Mouse (Mus musculus): ENCODE measurements around the gene Atp8b3. TPM values are rescaled to one million over a fixed set of nuclear protein-coding genes. Genes with fewer than 3 reads are reported as not detected.

The Atp8b3 gene
- polyA plus RNA-seq, 1 experiment from 2014 or later, result 0.34 TPM

- Histone ChIP-seq H3K9me3 (ENCODE audit: low read length) (no peaks in the 10 kb centered on the region), H3K9ac (replicated peaks; ENCODE audit: low read length) (peak overlapping the region; percentile 87), H3K4me1 (ENCODE audit: insufficient read depth, low read length) (peaks cover 43% of the 10 kb centered on the region), H3K4me2 (replicated peaks; ENCODE audit: low read depth, low read length) (peak overlapping the region; percentile 97), H3K4me3 (ENCODE audit: low read length) (peak overlapping the region; percentile 82), H3K27ac (ENCODE audit: low read length) (peak overlapping the region; percentile 97), H3K36me3 (ENCODE audit: insufficient read depth, low read length) (peaks cover under 1% of the 10 kb centered on the region; the same call in 1 of the 2 replicates), H3K27me3 (ENCODE audit: insufficient read depth, low read length) (no peaks in the 10 kb centered on the region)
- peak; percentile 40 for ATAC-seq (ENCODE audit: low FRiP score, low TSS enrichment)
- 0% methylated on average over 29 of the region's 29 CpGs for whole genome bisulfite sequencing
Measured at GRCm38 (mm10) chr10:80578131-80578750, 39.3 kb upstream of the Atp8b3 start.

- peak within 1 kb of the TSS; percentile 82 for H3K4me3 ChIP-seq (ENCODE audit: low read length)
- H3K4me1 ChIP-seq (ENCODE audit: insufficient read depth, low read length), result peaks cover 43% of the 10 kb centered on the region
- H3K9ac ChIP-seq (replicated peaks; ENCODE audit: low read length), result peak within 1 kb of the TSS; percentile 87
- H3K9me3 ChIP-seq (ENCODE audit: low read length), result no peaks in the 10 kb centered on the region
- H3K27ac ChIP-seq (ENCODE audit: low read length), result peak within 1 kb of the TSS; percentile 97
- no peaks in the 10 kb centered on the region for H3K36me3 ChIP-seq (ENCODE audit: insufficient read depth, low read length)
- H3K4me2 ChIP-seq (replicated peaks; ENCODE audit: low read depth, low read length), result peak within 1 kb of the TSS; percentile 97
- under 1% methylated on average over 57 of the region's 97 CpGs for WGBS
- H3K27me3 ChIP-seq (ENCODE audit: insufficient read depth, low read length), result no peaks in the 10 kb centered on the region
- ATAC-seq (ENCODE audit: low FRiP score, low TSS enrichment), result peak; percentile 77
Measured at GRCm38 (mm10) chr10:80577195-80578130, 38.5 kb upstream of the Atp8b3 start, which contains the start of gene Klf16. TSS of gene Klf16 (minus strand) at chr10:80577321.

- Histone ChIP-seq H3K9me3 (ENCODE audit: low read length) (no peaks in the 10 kb centered on the region), H3K27ac (ENCODE audit: low read length) (peak overlapping the region; percentile 97), H3K36me3 (ENCODE audit: insufficient read depth, low read length) (no peaks in the 10 kb centered on the region), H3K27me3 (ENCODE audit: insufficient read depth, low read length) (no peaks in the 10 kb centered on the region), H3K4me1 (ENCODE audit: insufficient read depth, low read length) (peaks cover 47% of the 10 kb centered on the region), H3K9ac (replicated peaks; ENCODE audit: low read length) (peak overlapping the region; percentile 87), H3K4me3 (ENCODE audit: low read length) (peak overlapping the region; percentile 82), H3K4me2 (replicated peaks; ENCODE audit: low read depth, low read length) (peak overlapping the region; percentile 97)
- WGBS, result under 1% methylated on average over 84 of the region's 96 CpGs
- ATAC-seq (ENCODE audit: low FRiP score, low TSS enrichment), result no peak
Measured at GRCm38 (mm10) chr10:80576351-80577194, 37.6 kb upstream of the Atp8b3 start.

- Histone ChIP-seq H3K27ac (ENCODE audit: low read length) (no peak overlapping the region; the same call in 1 of the 2 replicates), H3K4me1 (ENCODE audit: insufficient read depth, low read length) (peaks cover 53% of the 10 kb centered on the region)
- 12% methylated on average over 17 of the region's 17 CpGs for WGBS
Measured at GRCm38 (mm10) chr10:80575925-80576324, 37.0 kb upstream of the Atp8b3 start.

GRCm38 (mm10) chr10:80574896-80575295 lies 36.0 kb upstream of the Atp8b3 start:
- H3K4me3 ChIP-seq (ENCODE audit: low read length), result no peak overlapping the region

More at GRCm38 (mm10) chr10:80575925-80576324, 37.0 kb upstream of the Atp8b3 start:
- ATAC-seq (ENCODE audit: low FRiP score, low TSS enrichment), result no peak
- Histone ChIP-seq H3K27me3 (ENCODE audit: insufficient read depth, low read length) (no peaks in the 10 kb centered on the region), H3K4me3 (ENCODE audit: low read length) (peak overlapping the region; percentile 82), H3K36me3 (ENCODE audit: insufficient read depth, low read length) (no peaks in the 10 kb centered on the region), H3K4me2 (replicated peaks; ENCODE audit: low read depth, low read length) (peak overlapping the region; percentile 97), H3K9ac (replicated peaks; ENCODE audit: low read length) (peak overlapping the region; percentile 87), H3K9me3 (ENCODE audit: low read length) (no peaks in the 10 kb centered on the region)

GRCm38 (mm10) chr10:80573944-80574343 lies 35.0 kb upstream of the Atp8b3 start:
- 27% methylated on average over 9 of the region's 9 CpGs for WGBS
- Histone ChIP-seq H3K9me3 (ENCODE audit: low read length) (no peaks in the 10 kb centered on the region), H3K4me1 (ENCODE audit: insufficient read depth, low read length) (peaks cover 59% of the 10 kb centered on the region), H3K9ac (replicated peaks; ENCODE audit: low read length) (0 out of 2 replicates have a peak overlapping the region, but pooled peaks have one; percentile 29), H3K27me3 (ENCODE audit: insufficient read depth, low read length) (no peaks in the 10 kb centered on the region), H3K4me2 (replicated peaks; ENCODE audit: low read depth, low read length) (no peak overlapping the region), H3K27ac (ENCODE audit: low read length) (no peak overlapping the region), H3K4me3 (ENCODE audit: low read length) (no peak overlapping the region), H3K36me3 (ENCODE audit: insufficient read depth, low read length) (no peaks in the 10 kb centered on the region)
- no peak for ATAC-seq (ENCODE audit: low FRiP score, low TSS enrichment)

More at GRCm38 (mm10) chr10:80574896-80575295, 36.0 kb upstream of the Atp8b3 start:
- Histone ChIP-seq H3K9me3 (ENCODE audit: low read length) (no peaks in the 10 kb centered on the region), H3K36me3 (ENCODE audit: insufficient read depth, low read length) (no peaks in the 10 kb centered on the region), H3K4me1 (ENCODE audit: insufficient read depth, low read length) (peaks cover 63% of the 10 kb centered on the region), H3K4me2 (replicated peaks; ENCODE audit: low read depth, low read length) (no peak overlapping the region), H3K27me3 (ENCODE audit: insufficient read depth, low read length) (no peaks in the 10 kb centered on the region), H3K27ac (ENCODE audit: low read length) (no peak overlapping the region), H3K9ac (replicated peaks; ENCODE audit: low read length) (no peak overlapping the region)
- 63% methylated on average over 3 of the region's 3 CpGs for WGBS
- no peak for ATAC-seq (ENCODE audit: low FRiP score, low TSS enrichment)

- Histone ChIP-seq H3K4me3 (ENCODE audit: low read length) (no peak overlapping the region), H3K9me3 (ENCODE audit: low read length) (no peaks in the 10 kb centered on the region), H3K4me2 (replicated peaks; ENCODE audit: low read depth, low read length) (no peak overlapping the region), H3K27me3 (ENCODE audit: insufficient read depth, low read length) (no peaks in the 10 kb centered on the region), H3K4me1 (ENCODE audit: insufficient read depth, low read length) (peaks cover 49% of the 10 kb centered on the region), H3K36me3 (ENCODE audit: insufficient read depth, low read length) (0 out of 2 replicates have a peak, but pooled peaks cover 8% of the 10 kb centered on the region), H3K9ac (replicated peaks; ENCODE audit: low read length) (no peak overlapping the region), H3K27ac (ENCODE audit: low read length) (no peak overlapping the region)
- no peak for ATAC-seq (ENCODE audit: low FRiP score, low TSS enrichment)
- 96% methylated on average over 2 of the region's 2 CpGs for WGBS
Measured at GRCm38 (mm10) chr10:80572477-80572876, 33.6 kb upstream of the Atp8b3 start.

GRCm38 (mm10) chr10:80570871-80571836 lies 32.2 kb upstream of the Atp8b3 start:
- Histone ChIP-seq H3K27me3 (ENCODE audit: insufficient read depth, low read length) (no peaks in the 10 kb centered on the region), H3K4me2 (replicated peaks; ENCODE audit: low read depth, low read length) (peak overlapping the region; percentile 50), H3K36me3 (ENCODE audit: insufficient read depth, low read length) (0 out of 2 replicates have a peak, but pooled peaks cover 8% of the 10 kb centered on the region), H3K4me1 (ENCODE audit: insufficient read depth, low read length) (peaks cover 55% of the 10 kb centered on the region), H3K4me3 (ENCODE audit: low read length) (peak overlapping the region; percentile 23), H3K9me3 (ENCODE audit: low read length) (no peaks in the 10 kb centered on the region), H3K9ac (replicated peaks; ENCODE audit: low read length) (peak overlapping the region; percentile 45), H3K27ac (ENCODE audit: low read length) (peak overlapping the region; percentile 59)
- 16% methylated on average over 30 of the region's 30 CpGs for WGBS
- ATAC-seq (ENCODE audit: low FRiP score, low TSS enrichment), result peak; percentile 20; the same call in 1 of the 2 replicates
